Mouse (Mus musculus): ENCODE results near the gene Atp5d. TPM values are rescaled to one million over a fixed set of nuclear protein-coding genes. Genes with fewer than 3 reads are reported as not detected.

Atp5d gene
- polyA plus RNA-seq, 1 experiment = 1,163 TPM

DNA sequence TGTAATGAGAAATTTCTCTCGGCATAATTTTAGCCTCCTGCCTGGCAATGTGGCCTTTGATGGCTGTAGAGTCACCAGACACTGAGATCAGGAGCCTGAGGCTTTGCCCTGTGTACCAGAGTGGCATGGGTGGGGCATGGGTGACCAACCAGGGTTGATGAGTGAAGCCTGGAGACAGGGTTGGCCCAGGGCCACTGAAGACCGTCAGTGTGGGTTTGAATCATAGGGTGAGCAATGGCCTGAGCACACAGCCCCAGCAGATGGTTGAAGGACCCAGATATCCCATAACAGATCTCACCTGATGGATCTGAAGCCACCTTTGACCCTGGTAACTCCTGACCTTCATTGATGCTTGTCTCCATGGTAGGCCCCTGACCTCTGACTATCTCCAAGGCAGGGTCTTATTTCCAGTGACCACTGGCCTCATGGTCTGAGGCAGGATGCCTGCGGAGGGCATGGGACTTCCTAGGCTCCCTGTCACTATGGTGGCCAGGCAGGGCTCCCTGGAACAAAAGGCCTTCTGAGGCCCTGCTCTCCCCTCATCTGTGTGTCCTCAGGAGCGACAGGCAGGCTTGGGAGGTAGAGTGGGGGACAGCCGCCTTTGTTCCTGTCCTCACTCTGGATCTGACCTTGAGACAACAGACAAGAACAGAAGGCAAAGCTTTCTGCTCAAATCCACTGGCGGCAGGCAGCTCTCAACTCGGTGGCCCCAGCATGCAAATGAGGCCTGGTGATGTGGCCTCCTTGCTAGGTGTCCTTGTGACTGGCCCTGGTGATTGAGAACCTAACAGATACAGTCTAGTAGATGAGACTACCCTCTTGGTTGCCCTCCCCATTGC lies 39.2 kb downstream of the Atp5d start:
- Histone ChIP-seq H3K27me3 (ENCODE audit: control insufficient read depth, insufficient read depth, insufficient read length) (no peaks in the 10 kb centered on the region), H3K4me3 (no peak overlapping the region), H3ac (ENCODE audit: control insufficient read depth, insufficient read length) (no peak overlapping the region), H3K36me3 (ENCODE audit: control insufficient read depth, insufficient read depth) (no peaks in the 10 kb centered on the region), H3K4me2 (ENCODE audit: low read depth) (peak overlapping the region; percentile 30), H3K79me2 (ENCODE audit: control insufficient read depth, insufficient read depth) (no peaks in the 10 kb centered on the region)
- TF ChIP-seq MYOD1 (IDR thresholded peaks at IDR 0.05; ENCODE audit: control insufficient read depth in 1 of 3, insufficient read length in 2 of 3, low read depth in 2 of 3) (peak in 1 of 3 experiments; percentile 29), POLR2A (IDR thresholded peaks at IDR 0.05; ENCODE audit: insufficient read length, low read depth) (no peak)

DNA sequence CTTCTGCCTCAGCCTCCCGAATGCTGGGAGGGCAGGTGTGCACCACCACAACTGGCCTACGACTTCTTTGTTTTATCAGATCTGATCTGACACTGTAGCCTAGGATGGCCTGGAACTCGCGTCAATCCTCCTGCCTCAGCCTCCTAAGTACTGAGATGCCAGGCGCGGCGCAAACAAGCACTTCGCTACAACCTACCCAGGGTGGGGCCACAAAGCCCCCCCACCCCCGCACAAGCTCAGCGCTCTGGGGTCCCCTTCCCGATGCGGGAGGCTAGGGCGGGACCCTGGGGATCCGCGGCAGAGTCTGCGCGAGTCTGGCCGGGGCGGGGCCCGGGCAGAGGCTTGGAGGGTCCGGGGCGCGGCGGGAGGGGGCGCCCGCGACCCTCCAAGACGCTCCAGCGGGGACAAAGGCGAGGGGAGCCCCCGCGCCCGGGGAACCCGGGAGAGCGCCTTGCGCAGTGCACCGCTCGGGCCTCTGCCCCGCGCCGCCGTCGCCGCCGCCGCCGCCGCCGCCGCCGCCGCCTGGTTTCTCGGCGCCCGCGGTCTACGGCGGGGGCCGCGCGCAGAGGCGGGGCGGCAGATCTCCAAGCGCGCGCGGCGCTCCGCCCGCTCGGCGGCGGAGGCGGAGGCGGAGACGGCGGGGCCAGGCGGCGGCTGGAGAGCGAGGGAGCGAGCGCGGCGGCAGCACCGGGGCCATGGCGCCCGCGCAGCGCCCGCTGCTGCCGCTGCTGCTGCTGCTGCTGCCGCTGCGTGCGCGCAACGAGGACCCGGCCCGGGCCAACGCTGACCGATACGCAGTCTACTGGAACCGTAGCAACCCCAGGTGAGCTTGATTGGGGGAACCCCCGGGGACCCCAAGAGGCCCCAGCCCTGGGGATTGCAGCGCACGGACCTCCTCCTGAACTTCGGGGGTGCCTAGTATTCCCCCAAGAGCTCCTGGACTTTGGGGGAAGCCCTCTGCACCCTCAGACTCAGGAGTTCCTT lies 40.9 kb downstream of the Atp5d start, which contains the start of gene Efna2:
TSS of gene Efna2 (plus strand) at position 415 of the 984 bp plus-strand sequence.
- Histone ChIP-seq H3K27me3 (ENCODE audit: control insufficient read depth, insufficient read depth, insufficient read length) (no peaks in the 10 kb centered on the region), H3K79me2 (ENCODE audit: control insufficient read depth, insufficient read depth) (no peaks in the 10 kb centered on the region), H3ac (ENCODE audit: control insufficient read depth, insufficient read length) (peak within 1 kb of the TSS; percentile 32), H3K4me2 (ENCODE audit: low read depth) (peak within 1 kb of the TSS; percentile 88), H3K36me3 (ENCODE audit: control insufficient read depth, insufficient read depth) (no peaks in the 10 kb centered on the region), H3K4me3 (peak within 1 kb of the TSS; percentile 23)
- no peak for TF ChIP-seq MYOD1 (IDR thresholded peaks at IDR 0.05; ENCODE audit: control insufficient read depth in 1 of 3, insufficient read length in 2 of 3, low read depth in 2 of 3)
- TF ChIP-seq POLR2A (IDR thresholded peaks at IDR 0.05; ENCODE audit: insufficient read length, low read depth) = peak; percentile 74
- TF ChIP-seq REST (IDR thresholded peaks at IDR 0.05; ENCODE audit: insufficient read depth, insufficient read length) = no peak
- no peak for TF ChIP-seq CEBPB (IDR thresholded peaks at IDR 0.05; ENCODE audit: insufficient read depth, poor library complexity, severe bottlenecking)
- no peak for TF ChIP-seq MYOG (IDR thresholded peaks at IDR 0.05; ENCODE audit: control insufficient read depth in 1 of 3, insufficient read depth in 1 of 3, insufficient read length in 2 of 3, low read depth in 2 of 3)
- no peak for TF ChIP-seq TCF12 (IDR thresholded peaks at IDR 0.05; ENCODE audit: insufficient read depth, poor library complexity, severe bottlenecking)
- no peak for TF ChIP-seq USF1 (IDR thresholded peaks at IDR 0.05; ENCODE audit: low read depth)
- TF ChIP-seq SRF (IDR thresholded peaks at IDR 0.05; ENCODE audit: control insufficient read depth, insufficient read length, low read depth) = no peak
- TF ChIP-seq MAX (IDR thresholded peaks at IDR 0.05; ENCODE audit: low read depth) = no peak
- peak; percentile 55 for TF ChIP-seq POLR2AphosphoS2 (IDR thresholded peaks at IDR 0.05; ENCODE audit: insufficient read length, low read depth)
- no peak for TF ChIP-seq E2F4 (IDR thresholded peaks at IDR 0.05; ENCODE audit: insufficient read depth)
- no peak for TF ChIP-seq TCF3 (IDR thresholded peaks at IDR 0.05; ENCODE audit: insufficient read length, low read depth)

DNA sequence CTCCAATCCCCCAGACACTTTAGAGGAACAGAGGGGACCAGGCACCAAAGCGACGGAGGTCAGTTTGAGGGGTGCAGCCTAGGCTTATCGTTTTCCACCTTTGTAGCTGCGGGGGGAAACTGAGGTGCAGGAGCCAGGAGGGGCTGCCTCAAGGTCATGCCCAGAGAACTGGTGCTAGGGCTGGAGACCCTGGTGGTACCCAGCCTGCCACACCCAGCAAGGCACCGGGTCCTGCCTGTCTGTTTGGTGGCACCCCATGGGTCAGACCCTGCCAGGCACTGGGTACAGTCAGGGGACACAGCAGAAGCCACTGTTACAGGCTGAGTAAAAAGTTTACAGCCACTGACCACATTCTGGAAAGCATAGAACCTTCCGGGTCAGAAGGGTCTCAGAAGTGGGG lies 41.9 kb downstream of the Atp5d start:
- Histone ChIP-seq H3K79me2 (ENCODE audit: control insufficient read depth, insufficient read depth) (no peaks in the 10 kb centered on the region), H3K36me3 (ENCODE audit: control insufficient read depth, insufficient read depth) (no peaks in the 10 kb centered on the region), H3ac (ENCODE audit: control insufficient read depth, insufficient read length) (no peak overlapping the region), H3K27me3 (ENCODE audit: control insufficient read depth, insufficient read depth, insufficient read length) (no peaks in the 10 kb centered on the region), H3K4me2 (ENCODE audit: low read depth) (peak overlapping the region; percentile 88), H3K4me3 (peak overlapping the region; percentile 23)
- no peak for TF ChIP-seq TCF3 (IDR thresholded peaks at IDR 0.05; ENCODE audit: insufficient read length, low read depth)
- no peak for TF ChIP-seq USF1 (IDR thresholded peaks at IDR 0.05; ENCODE audit: low read depth)
- TF ChIP-seq POLR2A (IDR thresholded peaks at IDR 0.05; ENCODE audit: insufficient read length, low read depth) = no peak
- TF ChIP-seq MYOG (IDR thresholded peaks at IDR 0.05; ENCODE audit: control insufficient read depth in 1 of 3, insufficient read depth in 1 of 3, insufficient read length in 2 of 3, low read depth in 2 of 3) = no peak
- no peak for TF ChIP-seq POLR2AphosphoS2 (IDR thresholded peaks at IDR 0.05; ENCODE audit: insufficient read length, low read depth)
- TF ChIP-seq REST (IDR thresholded peaks at IDR 0.05; ENCODE audit: insufficient read depth, insufficient read length) = no peak
- no peak for TF ChIP-seq TCF12 (IDR thresholded peaks at IDR 0.05; ENCODE audit: insufficient read depth, poor library complexity, severe bottlenecking)
- no peak for TF ChIP-seq MAX (IDR thresholded peaks at IDR 0.05; ENCODE audit: low read depth)
- no peak for TF ChIP-seq CEBPB (IDR thresholded peaks at IDR 0.05; ENCODE audit: insufficient read depth, poor library complexity, severe bottlenecking)
- TF ChIP-seq MYOD1 (IDR thresholded peaks at IDR 0.05; ENCODE audit: control insufficient read depth in 1 of 3, insufficient read length in 2 of 3, low read depth in 2 of 3) = no peak
- no peak for TF ChIP-seq E2F4 (IDR thresholded peaks at IDR 0.05; ENCODE audit: insufficient read depth)
- TF ChIP-seq SRF (IDR thresholded peaks at IDR 0.05; ENCODE audit: control insufficient read depth, insufficient read length, low read depth) = no peak

DNA sequence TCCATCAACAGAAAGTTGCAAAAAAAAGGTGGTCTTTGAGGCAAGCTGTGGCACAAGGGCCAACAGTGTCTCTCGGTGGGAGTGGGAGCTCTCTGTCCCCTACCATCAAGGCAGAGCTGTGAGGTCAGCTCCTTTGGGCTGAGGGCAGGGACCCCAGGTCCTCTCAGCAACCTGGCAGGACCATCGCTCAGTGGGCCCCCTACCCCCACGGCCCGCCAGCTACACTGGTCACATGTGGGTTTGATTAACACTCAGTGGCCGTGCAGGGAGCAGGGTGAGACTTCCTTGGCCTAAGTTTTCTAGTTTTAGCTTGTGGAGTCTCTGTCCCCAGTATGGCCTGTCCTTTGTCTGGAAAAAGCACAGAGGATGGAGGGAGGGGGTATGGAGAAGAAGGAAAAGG lies 42.4 kb downstream of the Atp5d start:
- Histone ChIP-seq H3K79me2 (ENCODE audit: control insufficient read depth, insufficient read depth) (no peaks in the 10 kb centered on the region), H3ac (ENCODE audit: control insufficient read depth, insufficient read length) (no peak overlapping the region), H3K36me3 (ENCODE audit: control insufficient read depth, insufficient read depth) (no peaks in the 10 kb centered on the region), H3K4me2 (ENCODE audit: low read depth) (no peak overlapping the region), H3K27me3 (ENCODE audit: control insufficient read depth, insufficient read depth, insufficient read length) (no peaks in the 10 kb centered on the region), H3K4me3 (no peak overlapping the region)
- TF ChIP-seq POLR2A (IDR thresholded peaks at IDR 0.05; ENCODE audit: insufficient read length, low read depth) = no peak
- no peak for TF ChIP-seq POLR2AphosphoS2 (IDR thresholded peaks at IDR 0.05; ENCODE audit: insufficient read length, low read depth)
- no peak for TF ChIP-seq REST (IDR thresholded peaks at IDR 0.05; ENCODE audit: insufficient read depth, insufficient read length)
- TF ChIP-seq CEBPB (IDR thresholded peaks at IDR 0.05; ENCODE audit: insufficient read depth, poor library complexity, severe bottlenecking) = no peak

Measured in myocyte (in vitro differentiated cells).